Mouse (Mus musculus) liver, adult 2 months (tissue): ENCODE data around the gene Calcoco1. TPM values are rescaled to one million over a fixed set of nuclear protein-coding genes. Genes with fewer than 3 reads are reported as not detected.

ENCODE experiments used
- DNase-seq: peaks from one replicate; pipeline ENCODE4 v3.0.0-alpha.2; 2011; ENCODE audit warnings: low read depth, low spot score; ENCODE audit errors: extremely low read depth
- H3K27ac ChIP-seq: fragments of 200-500 bp; replicated peaks from 2 replicates; pipeline ENCODE4 v1.5.1; 2012; ENCODE audit warnings: low read depth, mild to moderate bottlenecking, control low read depth, inconsistent platforms, low read length; ENCODE audit not compliant: insufficient read depth
- H3K27me3 ChIP-seq: fragments of 200-500 bp; 2 replicates; pipeline ENCODE4 v1.6.1; 2012; ENCODE audit warnings: mild to moderate bottlenecking, moderate library complexity, low read length, inconsistent platforms; ENCODE audit not compliant: control insufficient read depth, insufficient read depth
- H3K36me3 ChIP-seq: fragments of 200-500 bp; 2 replicates; pipeline ENCODE4 v1.6.1; 2012; ENCODE audit warnings: low read length, inconsistent platforms; ENCODE audit not compliant: control insufficient read depth, insufficient read depth
- H3K4me1 ChIP-seq: fragments of 200-500 bp; 2 replicates; pipeline ENCODE4 v1.6.1; 2011; ENCODE audit warnings: low read length; ENCODE audit not compliant: control insufficient read depth, insufficient read depth
- H3K4me3 ChIP-seq: fragments of 200-500 bp; 2 replicates; pipeline ENCODE4 v1.5.1; 2011; ENCODE audit warnings: low read depth, mild to moderate bottlenecking, control low read depth, low read length, moderate library complexity; ENCODE audit not compliant: insufficient read depth
- H3K79me2 ChIP-seq: fragments of 200-500 bp; 2 replicates; pipeline ENCODE4 v1.6.1; 2012; ENCODE audit warnings: inconsistent platforms, mild to moderate bottlenecking, low read length, moderate library complexity; ENCODE audit not compliant: control insufficient read depth, insufficient read depth
- H3K9ac ChIP-seq: fragments of 200-500 bp; 2 replicates; pipeline ENCODE4 v1.6.1; 2012; ENCODE audit warnings: low read depth, mild to moderate bottlenecking, control low read depth, inconsistent platforms, low read length
- CTCF ChIP-seq: fragments of 200-500 bp; IDR thresholded peaks from 2 replicates; pipeline ENCODE4 v1.5.1; 2011; ENCODE audit warnings: low read depth, low read length, control low read depth
- POLR2A ChIP-seq: fragments of 200-500 bp; IDR thresholded peaks from 2 replicates; pipeline ENCODE4 v1.6.1; 2011; ENCODE audit warnings: low read length, control low read depth; ENCODE audit not compliant: insufficient read depth; ENCODE audit errors: extremely low read depth
- whole genome bisulfite sequencing: fragments of 180-500 bp; shearing (Covaris S2); methylation state at CpG from one replicate; pipeline ENCODE4 v1.1.7; 2018; 5-methylcytosine and 5-hydroxymethylcytosine counted together
- polyA plus RNA-seq: library from polyadenylated mRNA; depleted of rRNA; stranded (reverse); fragments of >200 nt; gene quantifications from 2 replicates; pipeline ENCODE4 v1.2.3, GENCODE M21; 2012; rRNA removed
- total RNA-seq: library from RNA; depleted of rRNA; stranded (reverse); fragments of >200 nt; gene quantifications from 2 replicates; pipeline ENCODE4 v1.2.3, GENCODE M21; 2014; rRNA removed

Gene Calcoco1
- total RNA-seq, result 19.1 and 20.5 TPM in 2 replicates
- polyA plus RNA-seq, result 20.7 and 22.8 TPM in 2 replicates

- Histone ChIP-seq H3K9ac (peak within 1 kb of the TSS; percentile 80), H3K79me2 (no peaks in the 10 kb centered on the region), H3K27me3 (no peaks in the 10 kb centered on the region), H3K36me3 (peaks cover 16% of the 10 kb centered on the region; the same call in 1 of the 2 replicates), H3K4me3 (peak within 1 kb of the TSS; percentile 73), H3K4me1 (peaks cover 4% of the 10 kb centered on the region; the same call in 1 of the 2 replicates), H3K27ac (peak within 1 kb of the TSS; percentile 75)
- DNase-seq, result peak; percentile 92
- 2% methylated on average over 27 of the region's 27 CpGs for WGBS
- TF ChIP-seq POLR2A (0 out of 2 replicates have a peak, but pooled peaks have one; percentile 22), CTCF (no peak)
These were observed at the start of gene Calcoco1 for GRCm38 (mm10) chr15:102721980-102722475. Calcoco1 (minus strand) TSS chr15:102722178.

GRCm38 (mm10) chr15:102770866-102771265 is 48.9 kb upstream of the Calcoco1 start:
- TF ChIP-seq CTCF (no peak), POLR2A (no peak)
- Histone ChIP-seq H3K9ac (no peak overlapping the region), H3K4me1 (no peaks in the 10 kb centered on the region), H3K79me2 (no peaks in the 10 kb centered on the region), H3K4me3 (no peak overlapping the region), H3K27ac (no peak overlapping the region), H3K27me3 (no peaks in the 10 kb centered on the region; the same call in 1 of the 2 replicates), H3K36me3 (no peaks in the 10 kb centered on the region)
- no peak for DNase-seq
- 55% methylated on average over 7 of the region's 7 CpGs for WGBS

GRCm38 (mm10) chr15:102765207-102765606 is 43.2 kb upstream of the Calcoco1 start:
- 40% methylated on average over 2 of the region's 2 CpGs for WGBS
- Histone ChIP-seq H3K9ac (no peak overlapping the region), H3K27me3 (no peaks in the 10 kb centered on the region; the same call in 1 of the 2 replicates)

GRCm38 (mm10) chr15:102761745-102762378 is 39.9 kb upstream of the Calcoco1 start:
- H3K79me2 ChIP-seq, result no peaks in the 10 kb centered on the region
- H3K27me3 ChIP-seq, result peaks cover 5% of the 10 kb centered on the region; the same call in 1 of the 2 replicates

More at GRCm38 (mm10) chr15:102765207-102765606, 43.2 kb upstream of the Calcoco1 start:
- Histone ChIP-seq H3K36me3 (no peaks in the 10 kb centered on the region), H3K79me2 (no peaks in the 10 kb centered on the region), H3K4me3 (no peak overlapping the region), H3K27ac (no peak overlapping the region), H3K4me1 (no peaks in the 10 kb centered on the region)
- DNase-seq, result no peak
- TF ChIP-seq POLR2A (no peak), CTCF (no peak)

GRCm38 (mm10) chr15:102757686-102758085 is 35.7 kb upstream of the Calcoco1 start:
- no peaks in the 10 kb centered on the region for H3K4me1 ChIP-seq
- DNase-seq, result no peak
- H3K79me2 ChIP-seq, result no peaks in the 10 kb centered on the region
- H3K4me3 ChIP-seq, result no peak overlapping the region
- H3K27me3 ChIP-seq, result peaks cover 5% of the 10 kb centered on the region; the same call in 1 of the 2 replicates
- H3K36me3 ChIP-seq, result no peaks in the 10 kb centered on the region
- WGBS, result 100% methylated on average over 1 of the region's 1 CpGs
- no peak overlapping the region for H3K9ac ChIP-seq
- no peak overlapping the region for H3K27ac ChIP-seq
- TF ChIP-seq POLR2A, result no peak
- TF ChIP-seq CTCF, result no peak

More at GRCm38 (mm10) chr15:102761745-102762378, 39.9 kb upstream of the Calcoco1 start:
- peak; percentile 34 for DNase-seq
- Histone ChIP-seq H3K4me1 (no peaks in the 10 kb centered on the region), H3K27ac (no peak overlapping the region), H3K4me3 (no peak overlapping the region), H3K36me3 (no peaks in the 10 kb centered on the region), H3K9ac (no peak overlapping the region)
- WGBS, result 12% methylated on average over 7 of the region's 7 CpGs
- TF ChIP-seq CTCF, result peak; percentile 68
- no peak for TF ChIP-seq POLR2A

DNA sequence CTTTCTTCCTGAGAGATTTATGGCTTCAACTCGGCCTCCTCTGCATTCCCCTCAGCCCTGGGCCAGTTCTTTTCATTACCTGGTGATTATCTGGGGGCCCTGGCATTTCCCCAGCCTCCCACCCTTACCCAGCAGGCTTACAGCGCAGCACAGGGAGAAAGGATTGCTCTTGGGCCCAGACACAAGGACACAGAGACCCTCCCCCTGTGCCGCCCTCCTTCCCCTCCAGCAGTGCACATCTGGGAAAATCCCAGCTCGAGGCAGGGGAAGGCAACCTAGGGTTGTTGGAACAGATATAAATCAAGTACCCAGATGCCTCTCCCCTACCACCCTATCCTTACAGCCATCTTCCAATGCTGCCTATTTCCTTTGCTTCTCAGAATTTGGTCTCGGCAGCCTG is 33.1 kb upstream of the Calcoco1 start:
- no peaks in the 10 kb centered on the region for H3K79me2 ChIP-seq
- H3K9ac ChIP-seq, result no peak overlapping the region
- H3K27ac ChIP-seq, result no peak overlapping the region
- 46% methylated on average over 5 of the region's 5 CpGs for WGBS
- no peaks in the 10 kb centered on the region for H3K36me3 ChIP-seq
- H3K27me3 ChIP-seq, result peaks cover 5% of the 10 kb centered on the region; the same call in 1 of the 2 replicates
- no peak for DNase-seq
- H3K4me3 ChIP-seq, result no peak overlapping the region
- no peak for TF ChIP-seq POLR2A
- no peak for TF ChIP-seq CTCF
- H3K4me1 ChIP-seq, result no peaks in the 10 kb centered on the region
